Mouse (Mus musculus): ENCODE data around the gene Nrip1. TPM values are rescaled to one million over a fixed set of nuclear protein-coding genes. Genes with fewer than 3 reads are reported as not detected.

The Nrip1 gene
- total RNA-seq, 4 experiments from 2014 or later: 49.2 to 56.7 (median 50.9) TPM

DNA sequence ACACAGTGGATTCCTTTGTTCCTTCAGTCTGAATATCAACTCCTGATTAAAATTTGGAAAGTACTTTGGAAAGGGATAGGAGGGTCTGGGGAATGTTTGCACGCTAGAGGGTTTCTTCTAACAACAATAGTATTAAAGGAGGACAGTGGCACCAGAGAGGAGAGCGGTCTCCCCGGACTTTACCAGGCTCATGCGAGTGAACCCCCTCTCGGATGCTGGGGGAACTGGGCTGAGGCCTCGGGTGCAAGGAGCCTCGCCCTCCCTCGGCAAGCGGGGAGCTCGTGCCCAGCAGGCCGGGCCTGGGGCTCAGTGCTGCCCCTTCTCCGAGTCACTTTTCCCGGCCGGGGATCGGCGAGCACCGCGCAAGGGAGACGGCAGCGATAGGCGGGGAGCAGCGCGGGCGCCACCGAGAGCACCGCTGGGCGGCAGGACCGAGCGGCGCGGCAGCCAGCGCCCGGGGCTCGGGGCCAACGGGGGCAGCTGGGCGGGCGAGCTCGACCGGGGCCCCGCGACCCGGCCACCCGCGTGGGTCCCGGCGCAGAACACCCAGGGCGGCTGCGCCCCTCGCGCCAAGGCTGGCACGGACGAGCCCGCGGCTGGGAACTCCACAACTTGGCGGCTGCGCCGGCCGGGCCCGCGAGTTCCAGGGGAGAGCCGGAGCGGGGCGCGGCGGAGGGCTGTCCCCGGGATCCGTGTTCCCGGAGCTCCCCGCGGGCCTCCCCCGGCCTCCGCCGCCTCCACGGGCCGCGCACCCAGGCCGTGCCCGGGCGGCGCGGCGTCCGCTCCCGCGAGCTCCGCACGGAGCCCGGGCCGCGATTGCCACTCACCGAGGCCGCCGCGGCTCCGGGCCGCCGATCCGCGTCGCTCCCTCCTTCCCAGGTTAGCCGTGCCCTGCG, 1.3 kb downstream of the Nrip1 start:
- peak in 1 of 2 experiments; percentile 53 for DNase-seq (ENCODE audit: low spot score in 2 of 2)

DNA sequence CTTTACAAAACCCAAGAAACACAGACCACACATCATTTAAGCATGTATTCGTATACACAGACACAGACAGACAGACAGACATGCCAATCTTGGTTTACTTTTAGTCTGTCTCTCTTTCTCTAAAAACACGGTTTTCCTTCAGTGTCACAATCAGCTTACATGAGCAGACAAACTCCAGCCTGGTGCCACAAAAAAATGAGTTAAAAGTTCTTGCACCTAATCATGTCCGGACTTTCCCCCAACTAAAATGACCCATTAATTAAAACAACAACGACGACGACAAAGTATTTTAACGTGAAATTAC, 2.1 kb downstream of the Nrip1 start:
- no peak for DNase-seq (ENCODE audit: low spot score in 2 of 2)

DNA sequence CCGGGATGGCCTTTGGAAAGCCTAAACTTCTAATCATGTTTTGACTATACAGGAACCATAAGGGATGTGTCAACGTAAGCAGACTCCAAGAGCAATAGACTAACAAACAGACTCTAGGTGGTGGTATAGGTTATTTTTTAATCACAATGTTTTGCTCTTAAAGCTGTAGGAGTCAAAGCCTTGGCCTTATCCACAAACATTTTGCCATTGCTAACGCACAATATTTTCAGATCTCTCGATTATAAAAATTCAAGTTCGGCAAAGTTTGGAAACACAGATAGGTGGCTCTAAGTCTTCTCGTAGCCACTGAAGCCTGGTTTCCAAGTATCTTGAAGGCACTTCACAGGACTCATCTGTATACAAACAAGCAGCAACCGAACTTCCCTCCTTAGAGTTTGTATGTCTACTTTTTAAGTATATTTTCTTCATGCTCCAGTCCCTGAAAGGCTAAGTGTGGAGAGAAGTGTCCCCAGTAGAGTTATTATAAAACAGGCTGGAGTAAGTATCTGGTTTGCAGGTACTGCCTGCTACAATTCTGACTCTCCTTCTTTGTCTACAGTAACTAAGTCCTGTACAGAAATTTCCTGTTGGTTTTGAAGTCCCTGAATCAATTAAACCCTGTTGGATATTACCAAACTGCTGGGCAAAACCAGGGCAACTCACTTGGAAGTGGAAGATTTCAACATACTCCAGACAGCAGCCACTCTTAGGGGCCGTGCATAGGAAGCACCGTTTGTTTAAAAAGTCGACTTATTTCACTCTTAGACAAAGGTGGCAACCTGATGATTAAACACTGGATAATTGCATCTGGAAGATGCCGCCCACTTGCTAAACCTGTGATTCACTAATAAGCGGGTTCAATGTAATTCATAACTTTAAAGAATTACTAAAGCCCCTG, 2.7 kb downstream of the Nrip1 start:
- DNase-seq (ENCODE audit: low spot score in 2 of 2): no peak

DNA sequence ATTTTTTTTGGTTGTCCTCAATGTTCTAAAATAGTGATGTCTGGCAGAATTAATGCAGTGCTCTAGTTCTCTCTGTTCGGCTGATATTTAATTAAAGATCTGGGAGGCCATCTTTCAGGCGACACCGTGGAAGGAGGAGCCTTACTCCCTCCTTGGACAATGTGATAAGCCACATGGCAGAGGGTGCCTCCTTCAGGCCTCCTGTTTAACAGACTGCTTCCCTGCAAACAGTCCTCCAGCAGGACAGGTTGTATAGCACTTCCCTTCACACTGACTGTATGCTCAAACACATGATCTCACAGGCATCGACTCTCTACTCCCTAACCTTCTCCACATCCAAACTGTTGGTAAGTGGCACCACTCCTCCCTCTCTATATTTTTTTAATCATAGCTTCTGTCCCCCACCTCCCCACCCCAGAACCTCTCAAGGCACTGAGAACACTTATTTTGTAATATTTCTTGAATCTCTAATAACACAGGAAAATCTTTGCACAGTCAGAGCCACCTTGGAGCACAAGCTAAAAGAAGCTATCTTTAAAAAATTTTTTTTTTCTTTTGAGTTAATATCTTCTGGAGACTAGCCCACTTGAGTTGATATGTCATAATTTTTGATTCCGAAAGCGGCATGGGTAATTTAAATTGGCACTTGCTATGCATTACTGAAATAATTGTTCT, 3.4 kb downstream of the Nrip1 start:
- no peak for DNase-seq (ENCODE audit: low spot score in 2 of 2)

DNA sequence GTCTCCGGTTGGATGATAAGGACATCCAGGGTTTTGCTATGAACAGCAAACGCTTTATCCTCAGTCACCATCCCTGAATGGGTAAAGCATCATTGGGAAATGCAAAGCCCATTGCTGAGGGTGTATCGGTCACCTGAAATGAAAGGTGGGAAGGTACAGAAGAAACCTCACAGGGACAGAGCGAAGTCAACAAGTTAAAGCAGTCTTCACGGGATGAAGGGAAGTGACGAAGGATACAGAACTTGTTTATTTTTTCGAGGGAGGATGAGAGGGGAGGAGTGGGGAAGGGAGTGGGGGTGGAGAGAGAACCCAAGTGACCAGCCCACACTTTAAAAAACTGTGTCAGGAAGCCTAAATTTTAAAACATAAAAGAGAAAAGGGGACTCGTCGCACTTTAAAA, 4.4 kb downstream of the Nrip1 start:
- no peak for DNase-seq (ENCODE audit: low spot score in 2 of 2)

DNA sequence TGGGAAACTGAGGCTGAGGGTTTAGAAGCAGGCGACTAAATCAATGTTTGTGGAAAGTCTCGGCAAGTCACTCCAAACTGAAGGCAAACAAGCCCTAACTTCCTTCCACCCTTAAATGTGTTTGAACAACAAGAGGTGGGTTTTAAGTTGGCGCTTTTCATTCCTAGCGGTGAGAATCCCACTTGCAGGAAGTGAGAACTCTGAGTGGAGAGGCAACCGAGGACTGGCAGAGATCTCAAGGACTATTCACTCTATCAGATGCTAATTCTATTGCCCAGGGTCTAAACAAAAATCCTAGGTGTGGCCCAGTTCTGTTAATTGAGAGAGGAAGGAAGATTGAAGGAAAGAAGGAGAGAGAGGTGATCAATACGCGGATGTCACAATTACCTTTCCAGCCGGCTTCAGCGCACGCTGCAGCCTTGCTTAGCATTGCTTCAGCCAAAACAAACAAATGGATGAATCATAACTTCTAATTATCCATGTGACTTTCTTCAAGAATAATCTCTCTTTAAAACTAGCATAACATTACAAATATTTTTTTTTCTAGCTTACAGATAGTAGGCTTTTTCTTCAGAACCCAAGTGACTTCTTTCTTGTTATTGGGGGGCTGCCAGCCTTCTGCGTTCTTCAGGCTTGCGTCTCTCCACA, 6.2 kb downstream of the Nrip1 start:
- DNase-seq (ENCODE audit: low spot score in 2 of 2): no peak

DNA sequence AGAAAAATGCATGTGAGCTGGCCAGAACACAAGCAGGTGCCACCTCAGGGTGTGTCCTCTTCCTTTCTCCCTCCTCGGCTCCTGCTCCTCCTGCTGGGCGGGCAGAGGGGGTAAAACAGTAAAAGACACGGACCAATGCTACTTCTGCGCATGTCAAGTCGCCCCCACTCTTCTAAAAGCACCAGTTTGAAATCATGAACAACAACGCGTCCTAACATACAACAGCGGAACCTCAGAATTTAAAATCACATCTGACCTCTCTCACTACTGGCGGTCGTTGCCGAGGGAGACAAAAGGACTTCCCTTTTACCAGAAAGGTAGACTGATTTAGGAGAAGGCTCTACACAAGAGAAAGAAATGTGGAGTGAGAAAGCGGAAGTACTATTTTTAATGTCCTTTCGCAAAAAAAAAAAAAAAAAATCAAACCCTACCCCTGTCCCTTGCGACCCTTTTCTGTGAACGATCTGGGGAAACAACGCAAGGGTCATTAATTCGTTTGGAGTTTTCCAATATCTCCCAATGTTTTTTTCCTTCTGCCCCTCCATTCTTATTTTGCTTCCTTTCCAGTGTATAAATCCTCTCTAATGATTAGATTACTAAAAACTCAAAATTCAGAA, 7.7 kb downstream of the Nrip1 start:
- DNase-seq (ENCODE audit: low spot score in 2 of 2): no peak

DNA sequence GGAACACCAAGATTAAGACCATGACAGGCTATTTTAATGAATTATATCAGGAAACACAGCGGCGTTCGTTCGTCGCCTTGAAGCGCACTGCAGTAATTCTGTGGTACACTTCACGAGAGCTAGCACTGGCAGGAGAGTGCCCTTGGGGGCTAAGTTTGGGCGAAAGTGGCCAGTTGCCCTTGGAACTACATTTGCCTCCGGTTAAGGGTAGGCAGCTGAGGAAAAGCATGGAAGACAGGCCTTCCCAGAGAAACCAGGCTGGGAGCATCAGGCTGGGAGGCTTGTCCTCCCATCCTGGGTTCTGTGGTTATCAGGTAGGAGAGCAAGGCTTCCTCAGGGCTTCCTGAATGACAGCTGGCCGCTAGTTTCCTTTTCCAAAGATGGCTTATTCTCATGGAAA, 8.4 kb downstream of the Nrip1 start:
- no peak for DNase-seq (ENCODE audit: low spot score in 2 of 2)

DNA sequence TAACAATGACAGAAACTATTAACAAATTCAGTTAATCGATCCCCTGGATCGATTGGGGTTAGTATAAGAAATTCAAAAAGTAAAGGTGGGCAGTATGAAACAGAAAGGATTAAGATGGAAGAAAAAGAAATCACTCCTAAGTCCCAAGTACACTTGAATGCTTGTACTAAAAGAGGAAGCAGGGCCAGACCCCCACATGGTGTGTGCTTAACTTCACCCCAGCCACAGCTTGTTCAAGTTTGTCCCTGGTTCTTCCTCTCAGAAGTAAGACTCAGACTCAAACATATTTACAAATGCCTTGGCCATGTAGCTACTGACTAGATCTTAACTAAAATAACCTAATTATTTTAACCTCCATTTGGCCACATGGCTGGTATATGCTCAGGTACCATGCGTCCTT, 10.0 kb downstream of the Nrip1 start:
- DNase-seq (ENCODE audit: low spot score in 2 of 2): no peak

DNA sequence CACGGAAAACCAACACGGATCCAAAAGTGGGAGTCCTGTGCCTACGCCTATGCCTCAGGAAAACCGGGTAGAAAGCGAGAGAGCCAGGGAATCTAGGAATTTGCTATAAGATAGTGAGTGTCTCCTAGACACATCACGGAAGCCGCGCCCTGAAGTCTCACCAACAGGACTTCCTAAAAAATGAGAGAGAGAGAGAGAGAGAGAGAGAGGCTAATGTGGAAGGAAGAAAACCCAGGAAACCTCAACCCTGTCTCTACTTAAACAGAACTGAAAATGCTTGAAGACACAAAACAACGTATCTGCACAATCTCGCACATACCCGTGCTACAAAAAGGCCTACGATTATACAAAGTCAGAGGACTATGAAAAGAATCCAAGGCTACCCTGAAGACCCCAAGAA, 10.6 kb downstream of the Nrip1 start:
- DNase-seq (ENCODE audit: low spot score in 2 of 2): no peak

DNA sequence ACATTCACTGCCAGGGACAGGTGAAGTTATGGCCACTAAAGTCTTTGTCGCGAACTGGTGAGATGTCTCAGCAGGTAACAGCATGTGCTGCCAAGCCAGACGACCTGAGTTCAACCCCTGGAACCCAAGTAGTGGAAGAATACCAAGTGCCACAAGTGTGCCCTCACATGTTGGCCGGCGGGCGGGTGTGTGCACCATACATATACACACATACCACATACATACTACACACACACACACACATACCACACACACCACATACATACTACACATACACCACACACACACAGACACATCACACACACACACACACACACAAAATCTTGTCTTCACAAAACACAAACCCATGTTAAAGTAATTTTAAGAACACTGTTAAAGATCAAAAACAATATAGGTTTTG, 13.2 kb downstream of the Nrip1 start:
- no peak for DNase-seq (ENCODE audit: low spot score in 2 of 2)

DNA sequence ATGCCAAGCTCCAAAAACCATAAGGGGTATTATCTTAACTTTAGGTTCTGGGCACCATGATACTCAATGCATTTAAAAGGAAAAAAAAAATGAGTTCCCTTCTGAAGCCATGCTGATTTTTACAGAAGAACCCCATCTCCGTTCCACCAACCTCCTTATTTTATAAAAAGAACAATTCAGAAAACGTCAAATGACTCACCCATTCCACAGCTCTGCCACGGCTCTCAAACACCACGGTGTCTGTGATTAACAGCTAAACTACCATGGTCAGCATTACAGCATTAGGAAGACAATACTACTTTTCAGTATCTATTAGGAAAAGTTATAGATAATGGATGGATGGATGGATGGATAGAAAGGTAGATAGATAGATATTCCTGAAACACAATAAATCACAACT, 14.9 kb downstream of the Nrip1 start:
- no peak for DNase-seq (ENCODE audit: low spot score in 2 of 2)

DNA sequence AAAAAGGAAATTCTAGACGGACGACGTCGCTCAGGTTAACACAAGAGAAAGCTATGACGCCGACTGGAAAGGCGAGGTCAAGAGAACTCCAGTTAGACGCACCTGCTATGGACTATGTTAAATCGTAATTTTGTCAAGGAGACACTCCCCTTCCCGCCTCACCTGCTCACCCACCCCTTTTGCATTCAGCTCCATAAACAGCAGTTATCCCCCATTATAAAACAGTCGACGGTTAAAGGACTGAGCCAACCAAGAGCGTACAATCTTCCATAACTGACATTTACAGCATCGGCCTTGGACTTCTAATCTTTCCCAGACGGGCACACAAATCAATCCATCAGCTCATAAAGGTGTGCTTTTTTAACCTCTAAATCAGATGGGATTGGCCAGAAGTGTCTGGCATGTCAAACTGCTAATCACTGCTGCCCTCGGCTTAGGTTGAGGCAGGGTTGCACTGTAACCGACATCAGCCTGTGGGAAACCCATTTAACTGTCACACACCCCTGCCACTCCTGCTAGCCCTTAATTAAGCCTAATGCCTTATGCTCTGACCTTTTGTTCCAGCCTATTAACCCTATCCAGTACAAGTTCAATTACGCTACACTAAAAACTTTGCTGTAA, 15.4 kb downstream of the Nrip1 start:
- no peak for DNase-seq (ENCODE audit: low spot score in 2 of 2)

DNA sequence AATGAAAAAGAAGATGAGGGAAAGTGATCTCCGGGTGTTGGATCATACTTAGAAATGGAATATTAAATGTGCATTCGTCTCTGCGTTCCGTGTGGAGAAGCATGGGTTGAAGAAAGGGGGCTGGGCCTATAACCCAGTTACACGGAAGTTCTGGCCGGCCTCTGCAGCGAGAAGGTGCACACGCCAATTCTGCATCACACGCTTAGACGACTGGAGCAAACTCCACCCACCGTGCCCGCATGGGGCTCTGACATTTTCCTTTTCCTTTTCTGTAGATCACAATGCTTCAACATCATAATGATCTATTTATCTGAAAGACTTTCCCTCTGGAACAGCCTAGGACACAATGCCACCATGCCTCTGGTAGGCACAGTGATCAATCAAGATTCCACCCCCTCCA, 16.5 kb downstream of the Nrip1 start:
- no peak for DNase-seq (ENCODE audit: low spot score in 2 of 2)

DNA sequence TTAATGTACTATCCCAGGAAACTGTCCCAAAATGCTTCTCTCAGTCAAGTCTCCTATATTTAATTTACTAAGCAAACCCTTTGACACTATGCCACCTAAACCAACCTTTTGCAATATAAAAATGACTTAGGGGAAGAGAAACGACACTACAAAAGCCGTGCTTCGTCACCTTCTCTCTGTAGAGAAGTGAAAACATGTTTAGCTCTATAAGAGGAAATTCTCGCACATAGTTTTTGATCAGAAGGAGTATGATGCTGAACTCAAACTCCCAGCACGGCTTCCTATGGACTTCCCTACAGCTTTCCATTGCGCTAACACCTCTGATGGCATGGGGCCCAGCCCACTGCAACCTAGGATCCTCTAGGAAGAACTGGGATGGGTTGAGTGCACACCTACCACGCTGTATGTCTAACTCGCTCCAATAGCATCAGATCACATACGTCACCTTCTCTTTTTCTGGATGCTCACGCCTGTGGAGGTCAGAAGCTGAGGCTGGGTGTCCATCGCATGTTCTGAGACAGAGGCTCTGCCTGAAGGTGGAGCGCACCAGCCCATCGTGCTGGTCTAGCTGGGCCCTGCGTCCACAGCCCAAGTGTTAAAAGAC, 17.6 kb downstream of the Nrip1 start:
- DNase-seq (ENCODE audit: low spot score in 2 of 2): no peak

DNA sequence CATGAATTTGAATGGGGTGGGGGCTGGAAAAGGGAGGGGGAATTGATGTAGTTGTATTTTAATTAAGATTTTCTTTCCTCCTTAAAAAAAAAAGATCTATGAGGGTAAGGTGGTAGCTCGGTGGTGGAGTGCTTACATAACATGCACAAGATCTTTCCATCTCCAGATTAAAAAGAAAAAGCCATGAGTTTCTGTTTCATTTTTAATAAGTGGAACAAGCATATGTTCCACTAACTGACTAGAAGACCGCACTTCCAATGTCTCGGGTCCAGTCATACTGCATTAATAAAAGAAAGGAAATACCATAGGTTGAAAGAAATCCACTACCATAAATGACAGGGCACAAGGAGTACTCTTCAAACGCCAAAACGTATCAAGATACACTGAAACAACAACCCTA, 18.4 kb downstream of the Nrip1 start:
- DNase-seq (ENCODE audit: low spot score in 2 of 2): no peak

DNA sequence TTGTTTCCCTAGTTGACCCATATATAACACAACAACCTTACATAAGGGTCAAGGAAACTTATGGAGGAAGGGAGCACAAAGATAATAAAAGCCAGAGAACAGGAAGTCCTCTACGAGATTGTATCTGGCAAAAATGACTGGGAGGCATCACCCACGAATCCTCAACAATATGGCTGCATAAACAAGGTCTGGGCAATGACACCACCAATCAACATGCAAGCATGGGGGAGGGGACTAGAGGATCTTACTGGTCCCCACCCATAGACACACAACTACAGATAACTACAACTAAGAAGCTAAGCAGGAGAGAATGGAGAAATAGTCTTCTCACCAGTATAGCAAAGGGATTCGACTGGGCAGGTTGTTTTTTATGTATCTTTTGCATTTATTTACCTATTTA, 18.8 kb downstream of the Nrip1 start:
- DNase-seq (ENCODE audit: low spot score in 2 of 2): no peak

DNA sequence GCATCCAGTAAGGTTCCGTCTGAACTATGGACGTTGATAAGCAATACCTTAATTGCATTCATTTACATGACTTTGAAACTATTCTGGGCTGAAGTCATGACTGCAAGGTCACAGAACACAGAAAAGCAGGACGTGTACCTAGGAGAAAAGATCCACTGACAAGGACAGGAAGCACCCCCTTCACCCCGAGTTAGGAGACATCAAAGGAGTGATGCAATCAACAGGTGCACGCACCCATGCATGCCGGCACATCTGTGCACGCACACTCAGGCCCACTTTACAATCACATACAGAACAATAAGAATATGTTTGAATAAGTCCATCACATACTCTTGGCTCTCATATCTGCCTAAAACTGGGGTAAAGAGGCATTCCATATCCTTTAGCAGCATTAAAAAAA, 19.3 kb downstream of the Nrip1 start:
- DNase-seq (ENCODE audit: low spot score in 2 of 2): no peak

DNA sequence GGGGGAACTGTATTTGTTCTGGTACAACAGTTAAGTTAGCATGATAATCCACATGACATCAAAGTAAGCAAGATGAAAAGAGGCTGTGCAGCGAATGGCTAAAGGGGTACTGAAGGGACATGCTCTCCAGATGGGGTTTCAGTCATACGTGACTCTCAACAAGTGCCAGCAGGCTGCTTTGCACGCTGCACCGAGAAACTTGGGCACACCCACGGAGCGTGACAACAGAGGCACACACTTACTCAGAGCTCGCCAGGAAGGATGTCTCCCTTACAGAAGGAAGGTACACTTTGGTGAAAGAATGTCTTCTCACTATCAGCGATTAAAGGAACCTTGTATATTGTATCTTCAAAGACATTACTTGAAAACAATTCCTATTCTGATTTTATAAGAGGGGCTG, 22.7 kb downstream of the Nrip1 start:
- no peak for DNase-seq (ENCODE audit: low spot score in 2 of 2)

DNA sequence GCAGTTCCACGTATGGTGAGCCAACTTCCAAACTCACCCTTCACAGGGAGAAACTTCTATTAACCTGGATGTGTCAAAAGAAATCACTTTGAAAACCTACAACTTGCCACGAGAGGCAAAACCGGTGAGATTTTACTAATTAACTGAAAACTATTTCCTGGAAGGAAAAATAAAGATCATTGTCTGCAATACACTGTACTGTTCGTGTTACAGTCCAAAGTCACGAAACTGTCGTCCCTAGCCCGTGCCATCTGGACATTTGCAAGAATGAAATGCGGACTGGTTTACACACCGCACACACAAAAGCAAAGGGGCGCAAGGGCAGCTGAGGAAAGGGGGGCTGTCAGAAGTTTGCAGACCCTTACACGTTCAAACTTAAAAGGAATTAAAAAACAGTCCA, 24.6 kb downstream of the Nrip1 start:
- no peak for DNase-seq (ENCODE audit: low spot score in 2 of 2)

Data from layer of hippocampus, adult 8-10 months (tissue).